Mouse (Mus musculus): ENCODE results near the gene Kcnq1. TPM values are rescaled to one million over a fixed set of nuclear protein-coding genes. Genes with fewer than 3 reads are reported as not detected.
A peak's percentile ranks its signal among the peaks of the same experiment; 100 is the strongest.

The Kcnq1 gene
- polyA plus RNA-seq, 1 experiment from 2014 or later, result 0.91 TPM

DNA sequence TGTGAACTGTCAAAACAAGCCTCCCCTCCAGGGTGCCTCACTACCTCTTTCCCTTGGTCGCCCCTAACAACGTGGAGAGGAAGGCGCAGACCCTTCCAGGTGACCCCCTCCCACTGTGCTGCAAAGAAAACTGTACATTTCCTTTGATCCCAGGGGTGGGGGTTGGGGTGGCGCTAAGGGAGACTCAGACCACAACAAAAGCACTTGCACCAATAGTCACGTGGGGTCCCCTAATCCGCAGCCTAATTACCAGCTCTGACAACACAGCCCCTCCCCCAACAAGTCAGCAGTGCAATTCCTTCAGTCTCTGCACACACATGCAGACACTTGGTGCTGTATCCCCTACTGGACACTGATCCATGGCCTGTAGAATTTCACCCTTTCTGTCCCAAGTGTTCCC is 361.6 kb downstream of the Kcnq1 start:
- Histone ChIP-seq H3K9me3 (replicated peaks) (no peaks in the 10 kb centered on the region), H3K27me3 (peaks cover 41% of the 10 kb centered on the region), H3K4me1 (replicated peaks) (peaks cover 25% of the 10 kb centered on the region), H3K4me2 (no peak overlapping the region), H3K9ac (no peak overlapping the region), H3K4me3 (replicated peaks) (no peak overlapping the region), H3K27ac (replicated peaks) (no peak overlapping the region), H3K36me3 (replicated peaks) (no peaks in the 10 kb centered on the region)
- ATAC-seq (ENCODE audit: insufficient read depth), result no peak
- WGBS (ENCODE audit: insufficient replicate concordance), result 27% methylated on average over 6 of the region's 6 CpGs

- WGBS (ENCODE audit: insufficient replicate concordance), result 11% methylated on average over 8 of the region's 8 CpGs
- Histone ChIP-seq H3K27me3 (peaks cover 23% of the 10 kb centered on the region), H3K4me2 (no peak overlapping the region), H3K4me3 (replicated peaks) (no peak overlapping the region), H3K9ac (no peak overlapping the region), H3K27ac (replicated peaks) (no peak overlapping the region), H3K36me3 (replicated peaks) (no peaks in the 10 kb centered on the region), H3K4me1 (replicated peaks) (peaks cover 16% of the 10 kb centered on the region), H3K9me3 (replicated peaks) (no peaks in the 10 kb centered on the region)
- no peak for ATAC-seq (ENCODE audit: insufficient read depth)
Measured at GRCm38 (mm10) chr7:143469946-143470345, 363.8 kb downstream of the Kcnq1 start.

- peaks cover 17% of the 10 kb centered on the region for H3K4me1 ChIP-seq (replicated peaks)
- H3K9ac ChIP-seq, result no peak within 1 kb of the TSS
- no peak for ATAC-seq (ENCODE audit: insufficient read depth)
- H3K4me2 ChIP-seq, result peak within 1 kb of the TSS; percentile 44
- peak within 1 kb of the TSS; percentile 17 for H3K4me3 ChIP-seq (replicated peaks)
- H3K9me3 ChIP-seq (replicated peaks), result no peaks in the 10 kb centered on the region
- no peak within 1 kb of the TSS for H3K27ac ChIP-seq (replicated peaks)
- no peaks in the 10 kb centered on the region; the same call in 1 of the 2 replicates for H3K27me3 ChIP-seq
- H3K36me3 ChIP-seq (replicated peaks), result no peaks in the 10 kb centered on the region
- 16% methylated on average over 4 of the region's 4 CpGs for WGBS (ENCODE audit: insufficient replicate concordance)
Measured at GRCm38 (mm10) chr7:143473347-143474101, 367.4 kb downstream of the Kcnq1 start, which contains the start of gene Slc22a18. TSS of gene Slc22a18 (plus strand) at chr7:143473736.

DNA sequence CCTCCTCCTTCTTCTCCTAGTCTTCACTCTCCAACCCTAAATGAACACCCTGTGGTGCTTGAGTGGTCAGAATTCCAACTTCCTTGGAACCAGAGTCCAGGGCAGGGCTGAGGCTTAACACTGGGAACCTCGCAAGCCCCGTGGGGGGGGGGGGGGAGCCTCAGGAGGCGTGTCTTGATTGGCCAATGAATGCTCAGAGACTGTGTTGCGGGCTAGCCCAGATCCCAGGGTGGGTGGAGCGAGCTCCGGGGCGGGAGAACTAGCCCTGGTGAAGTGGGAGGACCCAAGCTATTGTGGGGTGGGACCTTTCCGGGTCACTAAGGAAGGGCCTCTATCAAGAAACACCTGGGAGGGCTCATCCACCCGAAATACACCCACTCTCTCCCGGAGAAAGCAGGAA is 368.6 kb downstream of the Kcnq1 start:
- Histone ChIP-seq H3K36me3 (replicated peaks) (no peaks in the 10 kb centered on the region), H3K4me1 (replicated peaks) (peaks cover 17% of the 10 kb centered on the region), H3K27me3 (no peaks in the 10 kb centered on the region; the same call in 1 of the 2 replicates), H3K4me2 (peak overlapping the region; percentile 44; the same call in 1 of the 2 replicates), H3K9ac (no peak overlapping the region), H3K9me3 (replicated peaks) (no peaks in the 10 kb centered on the region), H3K27ac (replicated peaks) (no peak overlapping the region), H3K4me3 (replicated peaks) (no peak overlapping the region)
- WGBS (ENCODE audit: insufficient replicate concordance), result 32% methylated on average over 10 of the region's 10 CpGs
- peak; percentile 32; the same call in 1 of the 2 replicates for ATAC-seq (ENCODE audit: insufficient read depth)

- no peaks in the 10 kb centered on the region for H3K36me3 ChIP-seq (replicated peaks)
- H3K4me2 ChIP-seq, result peak overlapping the region; percentile 23
- H3K4me1 ChIP-seq (replicated peaks), result peaks cover 17% of the 10 kb centered on the region
- H3K27me3 ChIP-seq, result peaks cover 2% of the 10 kb centered on the region; the same call in 1 of the 2 replicates
- peak; percentile 53 for ATAC-seq (ENCODE audit: insufficient read depth)
- WGBS (ENCODE audit: insufficient replicate concordance), result 38% methylated on average over 11 of the region's 11 CpGs
- no peak overlapping the region for H3K27ac ChIP-seq (replicated peaks)
- no peak overlapping the region for H3K4me3 ChIP-seq (replicated peaks)
- no peaks in the 10 kb centered on the region for H3K9me3 ChIP-seq (replicated peaks)
- no peak overlapping the region for H3K9ac ChIP-seq
Measured at GRCm38 (mm10) chr7:143475876-143476275, 369.7 kb downstream of the Kcnq1 start.

Other genes with a start within 250 kb of the Kcnq1 start
- gene Th, start 175.2 kb upstream of the Kcnq1 start, polyA plus RNA-seq (2015; fragmentation: Nextera tagmentation; extraction: Ambion mirVana), result 0.09 and 0.16 TPM in 2 replicates
- gene Ascl2, start 137.1 kb upstream of the Kcnq1 start, polyA plus RNA-seq (2015; fragmentation: Nextera tagmentation; extraction: Ambion mirVana), result 0.25 and 0.44 TPM in 2 replicates
- gene Tspan32, start 101.3 kb upstream of the Kcnq1 start, polyA plus RNA-seq (2015; fragmentation: Nextera tagmentation; extraction: Ambion mirVana), result 80.3 and 82.2 TPM in 2 replicates
- 132 and 141 TPM in 2 replicates for gene Cd81, start 53.6 kb upstream of the Kcnq1 start, polyA plus RNA-seq (2015; fragmentation: Nextera tagmentation; extraction: Ambion mirVana)
- 38.5 and 44.2 TPM in 2 replicates for gene Tssc4, start 37.1 kb upstream of the Kcnq1 start, polyA plus RNA-seq (2015; fragmentation: Nextera tagmentation; extraction: Ambion mirVana)
- gene Trpm5, start 11.7 kb upstream of the Kcnq1 start, polyA plus RNA-seq (2015; fragmentation: Nextera tagmentation; extraction: Ambion mirVana), result 0.43 and 0.91 TPM in 2 replicates

All from liver, embryonic 15.5 days (tissue).